Mouse (Mus musculus): ENCODE measurements at regions not wholly inside any gene's neighbourhood (a gene's known extent, or its start where the extent isn't known, plus 50 kb on each side); places are given as distances from the start of the nearest gene placed in this dataset.
"Not testable (repeated sequence)": the region's sequence is repeated elsewhere in the genome, so short reads cannot be mapped to it uniquely, and the experiment has no call there.

GRCm38 (mm10) chr2:79022954-79023353 is 155.0 kb downstream of the Ube2e3 start:
- no peak for DNase-seq

DNA sequence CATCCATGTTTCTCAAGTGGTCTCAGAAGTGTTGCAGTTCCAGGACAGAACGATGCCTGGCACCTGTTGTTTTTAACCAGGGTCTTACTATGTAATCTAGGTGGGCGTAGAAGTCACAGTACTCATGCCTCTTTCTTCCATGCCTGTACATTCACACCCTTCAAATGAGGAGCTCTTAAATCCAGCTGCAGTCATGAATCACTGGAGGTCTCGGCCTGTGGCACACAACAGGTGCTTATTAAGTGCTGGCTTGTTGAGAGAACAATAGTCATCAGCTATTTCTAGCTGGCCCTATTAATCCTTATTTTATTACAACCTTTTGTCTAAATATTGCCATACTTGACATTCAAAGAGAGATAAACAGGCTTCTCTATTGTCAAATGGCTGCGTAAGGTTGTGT is 157.8 kb downstream of the Ube2e3 start:
- no peak for DNase-seq

GRCm38 (mm10) chr2:79030990-79031389 is 163.1 kb downstream of the Ube2e3 start:
- DNase-seq, result no peak

GRCm38 (mm10) chr2:79036296-79036695 is 168.4 kb downstream of the Ube2e3 start:
- no peak for DNase-seq

GRCm38 (mm10) chr2:79038624-79039023 is 170.7 kb downstream of the Ube2e3 start:
- peak; percentile 30 for DNase-seq

DNA sequence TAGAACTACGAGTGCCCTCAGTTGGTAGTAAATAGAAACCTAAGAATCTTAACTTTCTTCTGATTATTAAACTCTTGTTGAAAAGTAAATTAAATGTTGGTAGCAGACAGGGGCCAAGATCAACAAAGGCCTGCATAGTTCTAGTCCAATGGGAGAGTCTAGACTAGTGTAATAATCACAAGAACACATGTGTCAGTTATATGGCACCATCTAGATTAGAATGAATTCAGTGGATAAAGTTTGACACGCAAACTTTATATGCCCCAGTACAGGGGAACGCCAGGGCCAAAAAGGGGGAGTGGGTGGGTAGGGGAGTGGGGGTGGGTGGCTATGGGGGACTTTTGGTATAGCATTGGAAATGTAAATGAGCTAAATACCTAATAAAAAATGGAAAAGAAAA is 176.9 kb downstream of the Ube2e3 start:
- not testable (repeated sequence) for DNase-seq

DNA sequence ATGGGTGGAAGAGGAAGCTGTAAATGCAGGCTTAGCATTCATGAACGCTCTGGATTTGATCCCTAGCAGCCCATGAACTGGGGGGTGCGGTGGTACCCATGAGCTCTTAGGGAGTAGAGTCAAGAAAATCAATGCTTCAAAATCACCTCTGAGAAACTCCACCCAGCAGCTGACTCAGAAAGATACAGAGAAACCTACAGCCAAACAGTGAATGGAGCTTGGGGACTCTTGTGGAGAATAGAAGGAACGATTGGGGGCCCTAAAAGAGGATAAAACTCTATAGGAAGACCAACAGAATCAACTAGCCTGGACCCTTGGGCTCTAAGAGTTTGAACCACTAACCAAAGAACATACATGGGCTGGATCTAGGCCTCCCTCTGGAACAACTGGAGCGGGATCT is 177.6 kb downstream of the Ube2e3 start:
- DNase-seq, result no peak

DNA sequence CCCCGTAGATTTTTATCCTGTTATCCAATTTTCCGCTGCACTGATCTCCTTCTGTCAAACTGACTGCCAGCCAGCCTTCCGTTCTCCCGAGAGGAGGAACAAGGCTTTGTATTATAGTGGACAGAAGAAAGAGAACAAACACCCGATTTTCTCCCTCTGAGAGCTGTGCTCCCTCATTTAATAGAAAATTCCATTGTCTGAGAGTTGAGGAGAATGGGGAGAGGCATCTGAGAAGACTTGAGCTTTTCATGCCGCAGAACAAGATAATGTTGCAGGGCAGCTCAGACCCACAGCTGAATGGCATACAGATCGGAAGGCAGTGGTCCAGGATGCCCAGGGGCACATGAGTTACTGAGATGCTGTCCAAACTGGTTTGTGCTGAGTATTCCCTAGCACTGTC is 180.1 kb downstream of the Ube2e3 start:
- DNase-seq, result peak; percentile 46

DNA sequence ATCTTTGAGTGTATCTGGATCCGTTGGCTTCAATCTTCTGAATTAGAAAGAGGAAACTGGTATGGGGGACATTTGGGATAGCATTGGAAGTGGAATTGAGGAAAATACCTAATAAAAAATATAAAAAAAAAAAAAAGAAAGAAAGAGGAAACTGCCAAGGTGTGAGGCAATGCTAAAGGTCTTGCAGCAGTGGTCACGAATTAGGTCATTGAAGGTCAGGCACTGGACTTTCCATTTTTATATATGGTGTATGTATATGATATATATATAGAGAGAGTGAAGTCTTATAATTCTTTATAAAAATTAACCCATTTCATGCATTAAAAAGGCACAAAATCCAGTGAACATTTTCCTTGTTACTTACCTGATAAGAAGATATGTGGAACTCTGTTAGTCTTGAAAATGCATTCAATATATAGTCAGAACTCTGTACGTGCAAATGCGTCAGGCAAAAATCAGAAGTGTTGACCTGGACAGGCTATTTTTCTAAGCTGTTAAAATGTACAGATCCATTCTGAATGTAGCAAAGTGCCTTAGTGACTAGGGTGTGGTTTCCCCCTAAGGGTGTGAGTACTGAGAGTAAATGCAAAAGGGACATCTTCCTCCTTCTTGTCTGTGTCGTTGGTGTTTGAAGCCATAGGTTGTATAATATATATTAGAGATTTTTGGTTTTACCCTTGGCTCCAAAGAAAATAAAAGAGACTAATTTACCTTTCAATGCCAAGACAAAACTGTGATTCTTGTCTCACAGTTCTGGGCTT is 181.0 kb downstream of the Ube2e3 start:
- DNase-seq, result no peak

GRCm38 (mm10) chr2:79050495-79051046 is 182.6 kb downstream of the Ube2e3 start:
- DNase-seq, result no peak

GRCm38 (mm10) chr2:79052226-79052625 is 184.3 kb downstream of the Ube2e3 start:
- no peak for DNase-seq

- DNase-seq, result no peak
Measured at GRCm38 (mm10) chr2:79056138-79056537, 188.2 kb downstream of the Ube2e3 start.

DNA sequence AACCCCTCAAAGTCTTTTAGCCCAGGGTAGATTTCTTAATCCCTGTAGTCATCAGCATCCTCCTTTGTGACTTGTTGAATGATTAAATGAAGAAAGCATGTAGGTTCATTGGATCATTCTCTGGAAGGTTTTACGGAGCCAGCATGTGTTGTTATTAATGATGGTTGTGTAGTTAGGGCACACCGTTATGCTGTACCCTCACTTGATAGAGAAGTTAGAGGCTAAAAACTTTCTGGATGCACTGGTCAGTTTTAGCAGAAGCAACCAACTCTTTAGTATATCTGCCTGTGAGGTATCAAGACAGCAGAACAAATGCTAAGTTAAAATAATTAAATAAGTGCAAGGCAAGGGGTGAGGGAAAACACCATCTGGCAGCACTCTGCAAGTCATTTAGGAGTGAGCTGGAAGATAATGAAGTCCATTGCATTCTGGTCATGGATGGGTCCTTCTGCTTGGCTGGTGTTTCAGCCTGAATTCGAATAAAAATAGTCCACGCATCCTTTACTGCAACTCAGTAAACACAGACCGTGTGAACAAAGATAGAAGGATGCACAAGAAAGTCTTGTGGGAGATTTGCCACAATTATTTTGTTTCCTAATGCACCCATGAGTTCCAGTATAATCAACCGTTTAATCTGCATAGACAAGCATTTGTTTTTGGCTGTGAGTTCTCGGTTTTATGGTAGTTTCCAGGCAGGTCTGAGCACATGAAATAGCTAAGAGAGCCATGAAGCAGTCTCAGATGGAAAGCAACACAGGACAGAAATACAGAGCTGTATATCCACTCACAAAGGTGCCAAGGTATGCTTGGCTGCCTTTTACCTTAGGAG is 191.4 kb downstream of the Ube2e3 start:
- no peak for DNase-seq

DNA sequence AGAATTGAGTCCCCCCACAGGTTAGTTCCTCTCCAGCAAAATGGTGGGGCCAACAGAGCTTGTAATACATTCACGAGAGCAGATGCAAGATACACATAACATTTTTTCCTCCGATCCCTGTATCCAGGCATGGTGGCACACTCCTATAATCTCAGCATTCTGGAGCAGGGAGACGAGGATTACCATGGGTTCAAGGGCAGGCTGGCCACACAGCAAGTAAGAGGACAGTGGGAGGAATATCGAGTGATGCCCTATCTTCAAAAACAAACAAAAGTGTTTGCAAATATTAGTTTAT is 192.0 kb downstream of the Ube2e3 start:
- no peak for DNase-seq

DNA sequence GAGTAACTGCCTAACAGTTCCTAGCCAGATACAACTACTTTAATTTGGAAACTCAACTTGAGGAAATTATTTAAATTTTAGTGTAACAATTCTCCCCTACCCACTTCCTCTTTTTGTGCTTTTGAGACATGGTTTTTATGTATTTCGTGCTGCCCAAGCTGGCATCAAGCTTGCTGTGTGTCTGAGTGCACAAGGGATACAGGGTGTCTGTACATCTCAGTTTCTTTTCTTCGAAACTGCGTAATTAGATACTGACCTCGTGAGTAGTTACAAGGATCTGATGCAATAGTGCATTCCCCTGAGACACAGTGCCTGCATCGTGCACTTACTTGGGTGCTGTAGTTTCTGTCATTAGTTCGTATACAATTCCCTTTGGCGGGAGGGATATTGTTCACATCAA is 192.4 kb downstream of the Ube2e3 start:
- DNase-seq, result no peak

DNA sequence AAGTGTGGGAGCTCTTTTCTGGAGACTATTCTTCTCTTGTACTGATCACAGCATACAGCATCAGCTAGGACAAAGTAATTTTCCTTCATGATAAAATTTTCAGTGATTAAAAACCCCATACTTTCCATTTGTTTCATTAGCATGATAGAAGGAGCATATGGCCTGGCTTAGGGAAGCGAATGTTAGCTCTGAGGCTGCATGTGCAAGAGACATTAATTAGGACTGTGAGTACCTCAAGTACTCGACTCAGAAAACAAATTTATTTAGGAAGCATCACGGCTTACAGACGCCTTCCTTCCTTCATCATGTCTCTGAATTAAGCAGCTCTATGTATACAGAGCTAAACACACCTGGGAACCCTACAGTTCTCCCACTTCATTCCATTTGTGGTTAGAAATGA is 193.6 kb upstream of the Itga4 start:
- no peak for DNase-seq

DNA sequence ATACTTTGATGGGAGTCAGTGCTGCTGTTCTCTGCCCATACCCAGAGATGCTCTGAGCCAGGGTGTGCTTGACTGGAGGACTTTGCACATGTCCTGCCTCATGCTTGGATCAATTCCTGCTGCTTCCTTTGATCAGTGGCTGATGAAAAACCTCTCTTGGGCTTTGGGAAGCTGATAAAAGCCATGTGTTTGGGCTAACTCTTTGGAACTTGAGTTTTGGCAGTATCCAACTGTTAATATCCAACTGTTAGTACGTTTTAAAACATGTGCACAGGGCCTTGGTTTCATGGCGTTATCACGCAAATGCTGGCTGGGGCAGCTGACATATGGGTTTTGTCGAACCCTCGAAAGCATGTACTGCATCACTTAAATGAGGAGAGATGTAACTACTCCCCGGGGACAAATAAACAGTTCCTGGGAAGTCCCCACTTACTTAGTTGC is 193.0 kb upstream of the Itga4 start:
- DNase-seq, result no peak

- no peak for DNase-seq
Measured at GRCm38 (mm10) chr2:79063641-79064040, 191.6 kb upstream of the Itga4 start.

GRCm38 (mm10) chr2:79065321-79065720 is 189.9 kb upstream of the Itga4 start:
- DNase-seq, result no peak

GRCm38 (mm10) chr2:79076115-79076514 is 179.1 kb upstream of the Itga4 start:
- DNase-seq, result peak; percentile 41

DNA sequence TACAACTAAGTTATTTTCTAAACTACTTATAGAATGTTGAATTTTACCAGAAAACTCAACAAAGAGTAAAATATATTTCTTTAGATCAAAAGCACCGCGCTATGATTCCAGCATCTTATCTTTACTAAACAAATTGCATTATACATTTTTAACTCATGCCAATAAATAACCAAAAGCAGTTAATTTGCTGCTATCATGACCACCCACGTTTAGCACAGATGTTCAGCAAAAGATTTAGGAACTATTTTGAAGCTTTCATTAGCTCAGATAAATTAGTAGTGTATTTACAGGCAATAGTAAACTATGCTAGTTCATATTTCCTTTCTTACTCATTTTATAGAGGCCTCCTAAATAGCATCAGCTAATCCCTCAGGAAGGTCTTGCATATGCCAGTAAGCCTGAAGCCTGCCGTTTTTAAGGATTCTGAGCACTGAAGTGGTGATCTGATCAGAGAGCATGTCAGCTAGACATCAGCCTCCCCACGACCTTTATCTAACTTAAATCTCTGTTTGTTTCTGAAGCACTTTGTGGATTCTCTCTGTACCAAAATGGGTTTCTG is 176.3 kb upstream of the Itga4 start:
- DNase-seq, result no peak

GRCm38 (mm10) chr2:79081769-79082168 is 173.5 kb upstream of the Itga4 start:
- DNase-seq, result no peak

GRCm38 (mm10) chr2:79086280-79086679 is 168.9 kb upstream of the Itga4 start:
- no peak for DNase-seq
